Comparison of ENCODE assay signal across 15 mouse cellular contexts in the genomic region with DNA sequence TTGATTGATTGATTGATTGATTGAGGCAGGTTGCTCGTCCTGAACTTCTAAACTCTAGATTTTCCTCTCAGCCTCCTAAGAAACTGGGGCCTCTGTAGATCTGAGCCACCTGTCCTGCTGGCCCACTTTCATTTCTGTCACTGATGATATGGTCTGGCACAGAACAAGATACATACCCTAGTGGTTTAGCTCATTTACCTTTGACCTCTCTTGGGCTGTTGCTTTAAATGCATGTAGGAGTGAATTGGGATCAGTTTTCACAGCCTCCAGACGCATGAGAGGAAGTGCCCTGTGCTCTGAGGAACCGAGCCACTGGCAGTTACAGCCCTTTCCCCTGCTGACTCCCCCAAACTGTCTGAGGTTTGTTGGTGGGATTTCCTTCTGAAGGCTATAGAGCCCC. TPM values are rescaled to one million over a fixed set of nuclear protein-coding genes. Genes with fewer than 3 reads are reported as not detected.
A peak's percentile ranks its signal among the peaks of the same experiment; 100 is the strongest.
DNase-seq lines count a peak whose midpoint lies in the region; ATAC-seq lines count a peak whose summit lies in the region.
"Had no signal": no experiment of that assay in that cellular context is flagged by ENCODE, and none has a peak within 500 bp of the region (broad histone marks: within the 10 kb centered on the region; RNA-seq: fewer than 3 reads in every experiment).

No protein-coding gene starts in this region.

- H3K9ac ChIP-seq in heart, embryonic 12.5 days, result peak overlapping the region; percentile 23; the same call in 1 of the 2 replicates
- H3K9ac ChIP-seq in kidney, embryonic 15.5 days, result no peak overlapping the region
- no peak overlapping the region for H3K9ac ChIP-seq in liver, embryonic 16.5 days (ENCODE audit: low read depth, low read length)
- H3K9ac ChIP-seq: neural tube, embryonic 12.5 days had no signal

- no peak overlapping the region for H3K4me3 ChIP-seq in heart, embryonic 12.5 days
- H3K4me3 ChIP-seq in kidney, embryonic 15.5 days (replicated peaks), result no peak overlapping the region
- no peak overlapping the region for H3K4me3 ChIP-seq in liver, embryonic 16.5 days (ENCODE audit: low read depth, low read length)
- H3K4me3 ChIP-seq: neural tube, embryonic 12.5 days had no signal

- DNase-seq in heart, postnatal 10 days, result no peak
- DNase-seq in kidney, adult 11 months, result no peak
- no peak for DNase-seq in gastrocnemius, postnatal 25 days
- DNase-seq: cerebellum, adult 11-12 months; cerebellum, postnatal 36 days; layer of hippocampus, postnatal 36 days; left cerebral cortex, postnatal 4 days; lung, adult 2 months; right cerebral cortex, postnatal 25 days had no signal

- no peaks in the 10 kb centered on the region for H3K27me3 ChIP-seq in heart, embryonic 12.5 days (replicated peaks)
- H3K27me3 ChIP-seq in kidney, embryonic 15.5 days, result no peaks in the 10 kb centered on the region
- no peaks in the 10 kb centered on the region for H3K27me3 ChIP-seq in liver, embryonic 16.5 days (ENCODE audit: control insufficient read depth, insufficient read depth, low read depth, low read length)
- H3K27me3 ChIP-seq: neural tube, embryonic 12.5 days had no signal

- peak overlapping the region; percentile 80 for H3K27ac ChIP-seq in heart, embryonic 12.5 days (ENCODE audit: poor library complexity, severe bottlenecking)
- peak overlapping the region; percentile 82 for H3K27ac ChIP-seq in kidney, embryonic 15.5 days
- peak overlapping the region; percentile 69 for H3K27ac ChIP-seq in liver, embryonic 16.5 days (ENCODE audit: low read length)
- H3K27ac ChIP-seq: neural tube, embryonic 12.5 days had no signal

- intact Hi-C loops in heart, postnatal 10 days (cut with DNase I), result no loop called here

- 32% methylated on average over 3 of the region's 3 CpGs for WGBS in heart, embryonic 12.5 days
- WGBS in kidney, embryonic 15.5 days, result 11% methylated on average over 3 of the region's 3 CpGs
- 34% methylated on average over 3 of the region's 3 CpGs for WGBS in liver, embryonic 16.5 days (ENCODE audit: insufficient replicate concordance)

- ATAC-seq in heart, embryonic 12.5 days (ENCODE audit: insufficient number of reproducible peaks, low FRiP score), result no peak
- ATAC-seq in kidney, embryonic 15.5 days (replicated peaks; ENCODE audit: low FRiP score), result peak; percentile 53
- peak; percentile 28; the same call in 1 of the 2 replicates for ATAC-seq in granulocyte monocyte progenitor cell, adult 5-6 weeks (replicated peaks; ENCODE audit: poor library complexity, severe bottlenecking)
- no peak for ATAC-seq in liver, embryonic 16.5 days (ENCODE audit: low read depth)
- ATAC-seq: forebrain, embryonic 14.5 days had no signal

- no peak overlapping the region for H3K4me2 ChIP-seq in heart, embryonic 12.5 days
- peak overlapping the region; percentile 12; the same call in 1 of the 2 replicates for H3K4me2 ChIP-seq in kidney, embryonic 15.5 days
- H3K4me2 ChIP-seq in liver, embryonic 16.5 days (ENCODE audit: low read depth, low read length), result no peak overlapping the region
- H3K4me2 ChIP-seq: neural tube, embryonic 12.5 days had no signal

- peaks cover 85% of the 10 kb centered on the region for H3K4me1 ChIP-seq in heart, embryonic 12.5 days (replicated peaks)
- H3K4me1 ChIP-seq in kidney, embryonic 15.5 days, result peaks cover 34% of the 10 kb centered on the region
- peaks cover 14% of the 10 kb centered on the region for H3K4me1 ChIP-seq in liver, embryonic 16.5 days (ENCODE audit: control insufficient read depth, low read depth, low read length)

- H3K36me3 ChIP-seq in heart, embryonic 12.5 days, result peaks cover 33% of the 10 kb centered on the region
- H3K36me3 ChIP-seq in kidney, embryonic 15.5 days, result peaks cover 31% of the 10 kb centered on the region
- no peaks in the 10 kb centered on the region; the same call in 1 of the 2 replicates for H3K36me3 ChIP-seq in liver, embryonic 16.5 days (ENCODE audit: control insufficient read depth, insufficient read depth)

- no peaks in the 10 kb centered on the region for H3K9me3 ChIP-seq in heart, embryonic 12.5 days (replicated peaks)
- H3K9me3 ChIP-seq in kidney, embryonic 15.5 days (replicated peaks), result no peaks in the 10 kb centered on the region
- H3K9me3 ChIP-seq in liver, embryonic 16.5 days (replicated peaks; ENCODE audit: control insufficient read depth, low read length), result no peaks in the 10 kb centered on the region
- H3K9me3 ChIP-seq: neural tube, embryonic 12.5 days had no signal

RNA-seq across cellular contexts. Expression of a gene that starts 43.3 kb away (rescaled TPM):
- polyA plus RNA-seq in heart, embryonic 12.5 days (2016; fragmentation: Nextera tagmentation; extraction: Ambion mirVana), result 51.7 and 52.8 TPM in 2 replicates
- 10 to 100 TPM; 10.8 to 17.1 TPM for total RNA-seq in heart, postnatal 10 days (2021)
- polyA plus RNA-seq in kidney, embryonic 15.5 days (2015; fragmentation: Nextera tagmentation; extraction: Ambion mirVana), result 42.0 and 43.2 TPM in 2 replicates
- 2.1 and 4.6 TPM in 2 replicates for total RNA-seq in granulocyte monocyte progenitor cell, adult 5-6 weeks (2014; fragmentation: Nextera tagmentation)
- total RNA-seq in granulocyte monocyte progenitor cell, adult 5-6 weeks (2017), result 2.5 and 3.2 TPM in 2 replicates
- polyA plus RNA-seq in liver, embryonic 16.5 days (2015; fragmentation: Nextera tagmentation; extraction: Ambion mirVana), result 0.78 and 1.1 TPM in 2 replicates
- 1 to 10 TPM; 4.7 to 4.8 TPM for total RNA-seq in gastrocnemius, postnatal 25 days (2021)

RNA-seq across cellular contexts. Expression of a gene that starts 50.2 kb away (rescaled TPM):
- 37.4 and 40.4 TPM in 2 replicates for polyA plus RNA-seq in heart, embryonic 12.5 days (2016; fragmentation: Nextera tagmentation; extraction: Ambion mirVana)
- 10 to 100 TPM; 42.1 to 42.3 TPM for total RNA-seq in heart, postnatal 10 days (2021)
- polyA plus RNA-seq in kidney, embryonic 15.5 days (2015; fragmentation: Nextera tagmentation; extraction: Ambion mirVana), result 37.0 and 37.9 TPM in 2 replicates
- total RNA-seq in granulocyte monocyte progenitor cell, adult 5-6 weeks (2014; fragmentation: Nextera tagmentation), result 12.8 and 13.5 TPM in 2 replicates
- 16.4 and 16.9 TPM in 2 replicates for total RNA-seq in granulocyte monocyte progenitor cell, adult 5-6 weeks (2017)
- polyA plus RNA-seq in liver, embryonic 16.5 days (2015; fragmentation: Nextera tagmentation; extraction: Ambion mirVana), result 11.5 and 11.9 TPM in 2 replicates
- 10 to 100 TPM; 24.1 to 24.8 TPM for total RNA-seq in gastrocnemius, postnatal 25 days (2021)

Comparison
In these comparisons a context has a peak if more than half of its experiments do, and no peak if none do; other contexts are left out.
1. ATAC-seq: peak in kidney, embryonic 15.5 days (single experiment) and granulocyte monocyte progenitor cell, adult 5-6 weeks (single experiment); none in heart, embryonic 12.5 days (single experiment) and liver, embryonic 16.5 days (single experiment).
2. Peak in every context shown above with its lines, with median percentiles within 50 percentile points of each other: H3K27ac ChIP-seq.